Mouse (Mus musculus): ENCODE measurements around the gene Opcml.

Opcml gene

GRCm38 (mm10) chr9:28157092-28157491, 366.5 kb downstream of the Opcml start:
- in situ Hi-C loops (cut with MseI, MboI): no loop called here

GRCm38 (mm10) chr9:28160953-28161352, 370.4 kb downstream of the Opcml start:
- in situ Hi-C loops (cut with MseI, MboI): no loop called here

DNA sequence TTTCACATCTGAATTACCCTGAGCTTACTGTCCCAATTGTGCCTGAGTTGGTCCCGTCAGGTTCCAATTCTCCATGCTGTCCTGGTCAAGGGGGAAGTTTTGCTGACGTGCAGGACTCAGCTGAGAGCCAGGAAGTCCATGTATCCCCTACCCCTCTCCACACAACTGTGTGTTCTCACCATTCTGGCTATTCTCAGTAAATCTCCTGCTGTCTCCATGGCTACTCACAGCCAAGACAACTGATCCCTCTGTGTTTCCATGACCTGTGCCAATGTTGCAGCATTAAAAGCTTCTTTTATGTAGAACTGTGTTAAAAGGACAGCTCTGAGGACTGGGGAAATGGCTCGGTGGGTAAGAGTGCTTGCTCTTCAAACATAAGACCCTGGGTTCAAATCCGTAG, 373.4 kb downstream of the Opcml start:
- in situ Hi-C loops (cut with MseI, MboI): no loop called here

GRCm38 (mm10) chr9:28171890-28172289, 381.3 kb downstream of the Opcml start:
- in situ Hi-C loops (cut with MseI, MboI): no loop called here

- in situ Hi-C loops (cut with MseI, MboI): no loop called here
These were observed 386.5 kb downstream of the Opcml start for GRCm38 (mm10) chr9:28177052-28177451.

DNA sequence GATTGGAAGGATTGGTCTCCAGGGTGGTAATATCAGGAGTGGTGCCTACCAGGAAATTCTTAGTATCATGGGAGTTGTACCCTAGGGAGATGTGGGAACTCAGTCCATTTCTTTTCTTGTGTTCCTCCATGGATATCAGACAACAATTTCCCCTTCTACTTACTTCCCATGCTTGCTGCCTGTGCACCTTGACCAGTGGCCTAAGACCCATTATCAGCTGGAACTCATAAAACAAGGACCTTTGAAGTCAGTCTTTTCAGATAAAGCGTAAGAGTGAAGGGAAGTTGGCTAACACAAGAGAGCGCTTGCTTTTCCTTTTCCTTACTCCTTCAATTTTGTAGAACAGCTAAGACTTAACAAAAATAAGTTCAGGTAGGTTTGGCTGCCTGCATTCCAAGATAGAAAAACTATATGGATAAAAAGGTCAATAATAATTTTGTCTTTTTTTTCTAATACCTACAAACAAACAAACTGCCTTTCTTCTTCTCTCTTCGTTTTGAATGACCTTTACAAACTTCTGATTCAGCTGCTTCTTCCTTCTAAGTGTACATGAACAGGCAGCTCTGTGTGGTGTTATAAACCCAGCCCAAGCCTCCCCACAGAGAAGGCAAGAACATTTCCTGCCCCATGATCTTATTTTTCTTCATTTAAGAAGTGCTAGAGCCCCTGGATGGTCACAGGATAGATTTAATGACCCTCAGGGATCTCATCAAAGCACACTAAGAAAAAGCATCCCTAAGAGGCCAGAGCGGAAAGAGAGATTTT, 387.7 kb downstream of the Opcml start:
- in situ Hi-C loops (cut with MseI, MboI): no loop called here

- in situ Hi-C loops (cut with MseI, MboI): no loop called here
These were observed 391.3 kb downstream of the Opcml start for GRCm38 (mm10) chr9:28181916-28182315.

GRCm38 (mm10) chr9:28190226-28190625, 399.7 kb downstream of the Opcml start:
- in situ Hi-C loops (cut with MseI, MboI): no loop called here

- in situ Hi-C loops (cut with MseI, MboI): no loop called here
These were observed 400.2 kb downstream of the Opcml start for GRCm38 (mm10) chr9:28190751-28191150.

GRCm38 (mm10) chr9:28196550-28196949, 406.0 kb downstream of the Opcml start:
- in situ Hi-C loops (cut with MseI, MboI): no loop called here

GRCm38 (mm10) chr9:28197061-28197460, 406.5 kb downstream of the Opcml start:
- in situ Hi-C loops (cut with MseI, MboI): no loop called here

- in situ Hi-C loops (cut with MseI, MboI): no loop called here
These were observed 407.1 kb downstream of the Opcml start for GRCm38 (mm10) chr9:28197631-28198030.

GRCm38 (mm10) chr9:28198106-28198694, 407.6 kb downstream of the Opcml start:
- in situ Hi-C loops (cut with MseI, MboI): no loop called here

DNA sequence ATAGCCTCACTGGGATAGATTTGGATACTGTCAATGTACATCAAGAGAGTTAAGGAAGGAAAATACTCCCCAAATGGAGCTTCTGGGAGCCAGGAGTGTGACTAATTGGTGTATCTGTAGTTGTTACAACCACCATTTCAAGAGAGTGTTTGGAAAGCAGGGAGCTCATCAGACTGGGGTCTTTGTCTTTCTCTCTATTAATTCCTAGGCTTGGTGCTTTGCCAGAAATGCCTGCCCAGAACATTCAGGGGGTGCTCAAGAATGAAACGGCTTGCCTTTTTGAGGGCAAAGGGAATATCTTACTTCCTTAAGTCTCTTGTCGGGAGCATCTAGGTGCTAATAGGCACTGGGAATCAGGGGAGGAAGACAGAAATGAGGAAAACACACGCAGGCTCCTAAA, 416.9 kb downstream of the Opcml start:
- in situ Hi-C loops (cut with MseI, MboI): no loop called here

GRCm38 (mm10) chr9:28208696-28209095, 418.1 kb downstream of the Opcml start:
- in situ Hi-C loops (cut with MseI, MboI): no loop called here

GRCm38 (mm10) chr9:28211877-28212276, 421.3 kb downstream of the Opcml start:
- in situ Hi-C loops (cut with MseI, MboI): no loop called here

DNA sequence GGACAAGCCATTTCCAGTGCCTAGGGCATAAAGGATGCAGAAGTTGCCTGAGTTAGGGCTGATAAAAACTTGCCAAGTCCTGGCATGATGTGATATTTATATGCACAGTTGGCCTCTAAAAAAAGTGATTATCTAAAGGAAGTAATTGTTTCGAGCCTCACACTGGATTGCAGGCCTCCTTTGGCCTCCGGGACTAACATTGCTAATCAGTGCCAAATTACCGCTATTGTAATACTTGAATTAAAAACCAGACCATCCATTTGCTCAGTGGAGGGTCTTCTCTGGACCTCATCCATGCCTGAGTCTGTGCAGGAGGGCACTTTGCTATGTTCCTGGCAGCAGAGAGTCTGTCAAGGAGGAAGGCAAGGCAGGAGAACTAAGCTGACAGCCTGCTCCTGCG, 423.3 kb downstream of the Opcml start:
- in situ Hi-C loops (cut with MseI, MboI): no loop called here

GRCm38 (mm10) chr9:28218026-28218646, 427.6 kb downstream of the Opcml start:
- in situ Hi-C loops (cut with MseI, MboI): no loop called here

- in situ Hi-C loops (cut with MseI, MboI): no loop called here
These were observed 432.2 kb downstream of the Opcml start for GRCm38 (mm10) chr9:28222726-28223125.

GRCm38 (mm10) chr9:28225824-28226569, 435.4 kb downstream of the Opcml start:
- in situ Hi-C loops (cut with MseI, MboI): no loop called here

DNA sequence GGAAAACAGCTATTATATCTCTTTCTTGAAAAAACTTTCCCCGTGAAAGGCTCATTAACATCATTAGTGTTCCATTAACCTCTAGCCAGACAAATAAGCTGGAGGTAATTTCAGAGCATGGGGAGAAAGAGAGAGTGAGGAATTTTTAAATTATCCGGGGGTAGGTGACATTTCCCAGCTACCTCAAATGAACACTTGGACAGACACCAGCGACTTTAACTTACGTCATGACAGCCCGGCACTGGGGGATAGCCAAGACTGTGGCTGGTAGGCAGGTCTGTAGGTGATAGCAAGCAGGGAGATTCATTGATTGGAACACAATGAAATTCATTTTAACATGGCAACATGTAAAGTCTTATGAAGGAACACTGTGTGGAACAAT, 436.0 kb downstream of the Opcml start:
- in situ Hi-C loops (cut with MseI, MboI): no loop called here

DNA sequence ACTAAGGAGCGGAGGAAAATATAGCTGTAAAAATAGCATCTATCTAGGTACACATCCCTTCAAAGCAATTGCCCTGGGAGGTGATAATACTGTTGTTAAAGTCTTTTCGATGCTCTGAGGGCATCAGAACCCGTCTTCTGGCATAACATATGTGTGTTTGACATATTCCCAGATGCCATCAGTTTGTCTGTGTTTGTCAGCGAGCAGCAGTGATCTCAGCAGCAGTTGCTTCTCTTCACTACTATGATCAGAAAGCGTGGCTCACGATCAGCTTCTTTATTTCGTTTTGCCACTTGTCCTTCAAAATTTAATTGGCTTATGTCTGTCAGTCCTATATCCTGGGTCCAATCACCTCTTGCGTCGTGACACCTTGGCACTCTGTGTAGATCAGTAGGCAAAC, 447.9 kb downstream of the Opcml start:
- in situ Hi-C loops (cut with MseI, MboI): no loop called here

Measured in mouse trophoblast stem cell (cell line).